8 mouse cellular contexts compared by ENCODE assay signal in the genomic region with DNA sequence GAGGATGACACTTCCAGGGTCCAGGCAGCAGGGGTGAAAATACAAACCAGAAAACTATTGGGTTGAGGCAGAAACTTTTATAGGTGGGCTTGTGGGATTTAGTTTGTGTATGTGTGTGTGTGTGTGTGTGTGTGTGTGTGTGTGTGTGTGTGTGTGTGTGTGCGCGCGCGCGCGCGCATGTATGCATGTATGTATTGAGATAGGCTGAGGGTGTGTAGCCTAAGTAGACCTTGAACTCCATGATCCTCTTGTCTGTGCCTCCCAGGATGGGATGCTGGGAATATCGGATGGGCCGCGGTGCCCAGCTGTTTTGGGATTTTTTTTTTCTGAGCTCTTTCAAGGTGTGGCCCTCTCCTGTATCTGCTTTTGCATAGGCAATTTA. TPM values are rescaled to one million over a fixed set of nuclear protein-coding genes. Genes with fewer than 3 reads are reported as not detected.
DNase-seq lines count a peak whose midpoint lies in the region; ATAC-seq lines count a peak whose summit lies in the region.

No protein-coding gene starts in this region.

- H3K36me3 ChIP-seq in megakaryocyte, embryonic 14.5 days (replicated peaks; ENCODE audit: low read length): peaks cover 30% of the 10 kb centered on the region
- peaks cover 31% of the 10 kb centered on the region for H3K36me3 ChIP-seq in embryonic facial prominence, embryonic 15.5 days
- peaks cover 34% of the 10 kb centered on the region for H3K36me3 ChIP-seq in limb, embryonic 10.5 days
- peaks cover 25% of the 10 kb centered on the region for H3K36me3 ChIP-seq in neural tube, embryonic 15.5 days

- H3K27ac ChIP-seq in embryonic facial prominence, embryonic 15.5 days (replicated peaks): no peak overlapping the region
- H3K27ac ChIP-seq in limb, embryonic 10.5 days: peak overlapping the region; percentile 88
- no peak overlapping the region for H3K27ac ChIP-seq in neural tube, embryonic 15.5 days (replicated peaks)

- no peak for ATAC-seq in megakaryocyte, adult 5-6 weeks (ENCODE audit: poor library complexity, severe bottlenecking)
- ATAC-seq in embryonic facial prominence, embryonic 15.5 days (ENCODE audit: insufficient number of reproducible peaks, low FRiP score, low TSS enrichment, low read depth): no peak
- ATAC-seq in neural tube, embryonic 15.5 days (ENCODE audit: low FRiP score): no peak

- H3K9me3 ChIP-seq in megakaryocyte, embryonic 14.5 days: no peaks in the 10 kb centered on the region
- no peaks in the 10 kb centered on the region for H3K9me3 ChIP-seq in embryonic facial prominence, embryonic 15.5 days (replicated peaks)
- no peaks in the 10 kb centered on the region for H3K9me3 ChIP-seq in limb, embryonic 10.5 days (replicated peaks)
- no peaks in the 10 kb centered on the region for H3K9me3 ChIP-seq in neural tube, embryonic 15.5 days (replicated peaks)

- 48% methylated on average over 10 of the region's 10 CpGs for WGBS in embryonic facial prominence, embryonic 15.5 days
- 54% methylated on average over 10 of the region's 10 CpGs for WGBS in limb, embryonic 10.5 days
- whole genome bisulfite sequencing in neural tube, embryonic 15.5 days: 43% methylated on average over 10 of the region's 10 CpGs

- H3K4me2 ChIP-seq in embryonic facial prominence, embryonic 15.5 days (replicated peaks): peak overlapping the region; percentile 86
- H3K4me2 ChIP-seq in neural tube, embryonic 15.5 days: peak overlapping the region; percentile 85

- H3K27me3 ChIP-seq in megakaryocyte, embryonic 14.5 days (replicated peaks): peaks cover 34% of the 10 kb centered on the region
- H3K27me3 ChIP-seq in embryonic facial prominence, embryonic 15.5 days: no peaks in the 10 kb centered on the region; the same call in 1 of the 2 replicates
- H3K27me3 ChIP-seq in limb, embryonic 10.5 days (ENCODE audit: low read depth, poor library complexity, severe bottlenecking): peaks cover 27% of the 10 kb centered on the region; the same call in 1 of the 2 replicates
- peaks cover 11% of the 10 kb centered on the region; the same call in 1 of the 2 replicates for H3K27me3 ChIP-seq in neural tube, embryonic 15.5 days (replicated peaks)

- peaks cover 26% of the 10 kb centered on the region for H3K4me1 ChIP-seq in megakaryocyte, embryonic 14.5 days
- H3K4me1 ChIP-seq in embryonic facial prominence, embryonic 15.5 days: peaks cover 10% of the 10 kb centered on the region
- peaks cover 16% of the 10 kb centered on the region for H3K4me1 ChIP-seq in limb, embryonic 10.5 days
- peaks cover 19% of the 10 kb centered on the region for H3K4me1 ChIP-seq in neural tube, embryonic 15.5 days

- no peak for DNase-seq in limb, embryonic 10.5 days (ENCODE audit: low spot score)
- DNase-seq in spleen, adult 18-20 months: no peak
- DNase-seq in cerebellum, adult 9-10 months: no peak
- no peak for DNase-seq in spleen, postnatal 4 days (ENCODE audit: low spot score in 2 of 2)

- H3K4me3 ChIP-seq in megakaryocyte, embryonic 14.5 days (replicated peaks): peak overlapping the region; percentile 99
- peak overlapping the region; percentile 82 for H3K4me3 ChIP-seq in embryonic facial prominence, embryonic 15.5 days (replicated peaks)
- H3K4me3 ChIP-seq in limb, embryonic 10.5 days: peak overlapping the region; percentile 91
- peak overlapping the region; percentile 83 for H3K4me3 ChIP-seq in neural tube, embryonic 15.5 days (replicated peaks)

- H3K9ac ChIP-seq in embryonic facial prominence, embryonic 15.5 days: no peak overlapping the region; the same call in 1 of the 2 replicates
- H3K9ac ChIP-seq in neural tube, embryonic 15.5 days (replicated peaks): peak overlapping the region; percentile 36; the same call in 1 of the 2 replicates

RNA-seq across cellular contexts. Expression of gene Nle1, which starts 0.4 kb away (rescaled TPM):
- 24.4 and 25.1 TPM in 2 replicates for polyA plus RNA-seq in megakaryocyte, embryonic 14.5 days (2012; ENCODE audit: insufficient read depth, low replicate concordance)
- 4.7 TPM in 2 replicates for total RNA-seq in megakaryocyte, adult 5-6 weeks (2015)
- 2.6 and 3.1 TPM in 2 replicates for total RNA-seq in megakaryocyte, adult 5-6 weeks (2017)
- polyA plus RNA-seq in embryonic facial prominence, embryonic 15.5 days (2015; fragmentation: Nextera tagmentation; extraction: Ambion mirVana): 35.2 and 38.4 TPM in 2 replicates
- 54.6 and 55.3 TPM in 2 replicates for polyA plus RNA-seq in limb, embryonic 10.5 days (2016; fragmentation: Nextera tagmentation; extraction: Ambion mirVana)
- 35.9 and 37.5 TPM in 2 replicates for polyA plus RNA-seq in neural tube, embryonic 15.5 days (2015; fragmentation: Nextera tagmentation; extraction: Ambion mirVana)

RNA-seq across cellular contexts. Expression of gene Unc45b, which starts 1.8 kb away (rescaled TPM):
- not detected in 2 replicates for polyA plus RNA-seq in megakaryocyte, embryonic 14.5 days (2012; ENCODE audit: insufficient read depth, low replicate concordance)
- not detected in 2 replicates for total RNA-seq in megakaryocyte, adult 5-6 weeks (2015)
- not detected in 2 replicates for total RNA-seq in megakaryocyte, adult 5-6 weeks (2017)
- 18.9 and 28.4 TPM in 2 replicates for polyA plus RNA-seq in embryonic facial prominence, embryonic 15.5 days (2015; fragmentation: Nextera tagmentation; extraction: Ambion mirVana)
- 0.73 and 1.4 TPM in 2 replicates for polyA plus RNA-seq in limb, embryonic 10.5 days (2016; fragmentation: Nextera tagmentation; extraction: Ambion mirVana)
- polyA plus RNA-seq in neural tube, embryonic 15.5 days (2015; fragmentation: Nextera tagmentation; extraction: Ambion mirVana): 2.1 and 2.6 TPM in 2 replicates

RNA-seq across cellular contexts. Expression of gene Fndc8, which starts 16.7 kb away (rescaled TPM):
- polyA plus RNA-seq in megakaryocyte, embryonic 14.5 days (2012; ENCODE audit: insufficient read depth, low replicate concordance): not detected in 2 replicates
- not detected in 2 replicates for total RNA-seq in megakaryocyte, adult 5-6 weeks (2015)
- not detected in 2 replicates for total RNA-seq in megakaryocyte, adult 5-6 weeks (2017)
- 0.39 and 0.51 TPM in 2 replicates for polyA plus RNA-seq in embryonic facial prominence, embryonic 15.5 days (2015; fragmentation: Nextera tagmentation; extraction: Ambion mirVana)
- polyA plus RNA-seq in limb, embryonic 10.5 days (2016; fragmentation: Nextera tagmentation; extraction: Ambion mirVana): 0.18 and 0.35 TPM in 2 replicates
- polyA plus RNA-seq in neural tube, embryonic 15.5 days (2015; fragmentation: Nextera tagmentation; extraction: Ambion mirVana): 0.67 and 0.93 TPM in 2 replicates

RNA-seq across cellular contexts. Expression of gene Rad51d, which starts 18.2 kb away (rescaled TPM):
- polyA plus RNA-seq in megakaryocyte, embryonic 14.5 days (2012; ENCODE audit: insufficient read depth, low replicate concordance): 1.3 and 11.6 TPM in 2 replicates
- total RNA-seq in megakaryocyte, adult 5-6 weeks (2015): 7.1 and 7.9 TPM in 2 replicates
- total RNA-seq in megakaryocyte, adult 5-6 weeks (2017): 8.8 and 10.3 TPM in 2 replicates
- polyA plus RNA-seq in embryonic facial prominence, embryonic 15.5 days (2015; fragmentation: Nextera tagmentation; extraction: Ambion mirVana): 14.3 and 14.9 TPM in 2 replicates
- polyA plus RNA-seq in limb, embryonic 10.5 days (2016; fragmentation: Nextera tagmentation; extraction: Ambion mirVana): 12.8 and 13.7 TPM in 2 replicates
- polyA plus RNA-seq in neural tube, embryonic 15.5 days (2015; fragmentation: Nextera tagmentation; extraction: Ambion mirVana): 10.9 and 11.3 TPM in 2 replicates

RNA-seq across cellular contexts. Expression of gene Rffl, which starts 37.6 kb away (rescaled TPM):
- 5.6 and 33.5 TPM in 2 replicates for polyA plus RNA-seq in megakaryocyte, embryonic 14.5 days (2012; ENCODE audit: insufficient read depth, low replicate concordance)
- total RNA-seq in megakaryocyte, adult 5-6 weeks (2015): 20.5 and 26.7 TPM in 2 replicates
- total RNA-seq in megakaryocyte, adult 5-6 weeks (2017): 20.1 and 25.4 TPM in 2 replicates
- polyA plus RNA-seq in embryonic facial prominence, embryonic 15.5 days (2015; fragmentation: Nextera tagmentation; extraction: Ambion mirVana): 12.5 and 15.3 TPM in 2 replicates
- 8.6 and 10.6 TPM in 2 replicates for polyA plus RNA-seq in limb, embryonic 10.5 days (2016; fragmentation: Nextera tagmentation; extraction: Ambion mirVana)
- polyA plus RNA-seq in neural tube, embryonic 15.5 days (2015; fragmentation: Nextera tagmentation; extraction: Ambion mirVana): 3.8 and 6.9 TPM in 2 replicates
